Comparison of ENCODE assay signal across 8 mouse cellular contexts in genomic region chr10:91187872-91188271, GRCm38 (mm10). TPM values are rescaled to one million over a fixed set of nuclear protein-coding genes. Genes with fewer than 3 reads are reported as not detected.
A peak's percentile ranks its signal among the peaks of the same experiment; 100 is the strongest.
DNase-seq lines count a peak whose midpoint lies in the region; ATAC-seq lines count a peak whose summit lies in the region.

No protein-coding gene starts in this region.

- peak overlapping the region; percentile 58 for H3K4me2 ChIP-seq in lung, embryonic 15.5 days

- peak; percentile 74 to 79; a peak in 3 of 4 replicates for ATAC-seq in hematopoietic stem cell, adult 5-6 weeks (replicated peaks in 1 of 2; ENCODE audit: insufficient read depth in 1 of 2, low FRiP score in 2 of 2, low TSS enrichment in 1 of 2, low read depth in 1 of 2, poor library complexity in 2 of 2, severe bottlenecking in 2 of 2)
- ATAC-seq in lung, embryonic 15.5 days (ENCODE audit: borderline replicate concordance, extremely low read depth, low FRiP score, low TSS enrichment), result peak; percentile 31; the same call in 1 of the 2 replicates

- no peaks in the 10 kb centered on the region for H3K27me3 ChIP-seq in lung, embryonic 15.5 days

- DNase-seq in Muller cell, postnatal 12 days (ENCODE audit: inconsistent ontology term), result peak; percentile 95
- peak; percentile 93 for DNase-seq in cerebellum, adult 8-10 months
- peak; percentile 96 for DNase-seq in forelimb bud, embryonic 11.5 days (ENCODE audit: low read depth, low spot score)
- DNase-seq in layer of hippocampus, adult 9-10 months (ENCODE audit: low spot score), result peak; percentile 87
- peak; percentile 60 for DNase-seq in ovary, adult 18-20 months (ENCODE audit: low spot score)
- DNase-seq in thymus, postnatal 0 days (ENCODE audit: low spot score), result peak; percentile 83

- peak overlapping the region; percentile 82 for H3K27ac ChIP-seq in lung, embryonic 15.5 days

- no peaks in the 10 kb centered on the region for H3K9me3 ChIP-seq in lung, embryonic 15.5 days

- peak overlapping the region; percentile 51 for H3K9ac ChIP-seq in lung, embryonic 15.5 days

- peak overlapping the region; percentile 33 for H3K4me3 ChIP-seq in lung, embryonic 15.5 days

- no peaks in the 10 kb centered on the region for H3K36me3 ChIP-seq in lung, embryonic 15.5 days

- H3K4me1 ChIP-seq in lung, embryonic 15.5 days, result peaks cover 13% of the 10 kb centered on the region

- WGBS in lung, embryonic 15.5 days, result 0% methylated on average over 15 of the region's 15 CpGs

RNA-seq across cellular contexts. Expression of gene Tmpo, which starts 6.8 kb away (rescaled TPM):
- total RNA-seq in hematopoietic stem cell, adult 5-6 weeks (2017), result 447 and 595 TPM in 2 replicates
- polyA plus RNA-seq in lung, embryonic 15.5 days (2015; fragmentation: Nextera tagmentation; extraction: Ambion mirVana), result 263 and 267 TPM in 2 replicates
- 234 and 263 TPM in 2 replicates for polyA plus RNA-seq in thymus, postnatal 0 days (2015; fragmentation: Nextera tagmentation; extraction: Ambion mirVana)

Comparison
In these comparisons a context has a peak if more than half of its experiments do, and no peak if none do; other contexts are left out.
1. Peak in every context shown above with its lines: DNase-seq, ATAC-seq, H3K4me3 ChIP-seq and H3K27ac ChIP-seq.